Mouse (Mus musculus): ENCODE measurements around the gene Plekha6. TPM values are rescaled to one million over a fixed set of nuclear protein-coding genes. Genes with fewer than 3 reads are reported as not detected.

The Plekha6 gene
- polyA plus RNA-seq, 1 experiment = not detected

- TF ChIP-seq POLR2A (IDR thresholded peaks at IDR 0.05; ENCODE audit: borderline replicate concordance, low read depth, low read length) = no peak
- TF ChIP-seq CTCF (IDR thresholded peaks at IDR 0.05; ENCODE audit: low read depth, low read length) = no peak
- Histone ChIP-seq H3K4me1 (ENCODE audit: control insufficient read depth, insufficient read depth, low read length) (no peaks in the 10 kb centered on the region), H3K4me3 (ENCODE audit: insufficient read depth, low read length) (no peak overlapping the region), H3K27ac (ENCODE audit: insufficient read depth, low read depth, low read length) (no peak overlapping the region)
Observed at GRCm38 (mm10) chr1:133231523-133232193, 67.6 kb downstream of the Plekha6 start.

DNA sequence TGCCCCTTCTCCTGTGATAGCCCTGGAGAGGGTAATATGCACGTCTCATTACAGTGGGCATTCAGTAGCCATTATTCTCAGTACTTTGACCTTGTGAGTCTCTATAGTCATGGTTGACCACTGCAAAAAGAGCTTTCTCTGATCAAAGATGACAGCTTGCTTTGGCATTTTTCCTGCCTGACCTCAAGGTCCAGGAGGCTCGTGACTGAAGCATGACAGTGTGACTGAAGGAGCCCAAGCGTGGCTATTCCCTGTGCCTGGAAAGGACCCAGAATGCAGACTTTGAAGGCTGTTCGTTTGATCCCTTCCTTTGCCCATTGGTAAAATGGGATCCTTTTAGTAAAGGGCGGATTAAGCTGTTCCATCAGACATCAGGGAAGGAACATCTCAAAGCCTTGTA, 71.9 kb downstream of the Plekha6 start:
- Histone ChIP-seq H3K4me3 (ENCODE audit: insufficient read depth, low read length) (no peak overlapping the region), H3K4me1 (ENCODE audit: control insufficient read depth, insufficient read depth, low read length) (no peaks in the 10 kb centered on the region), H3K27ac (ENCODE audit: insufficient read depth, low read depth, low read length) (no peak overlapping the region)
- TF ChIP-seq POLR2A (IDR thresholded peaks at IDR 0.05; ENCODE audit: borderline replicate concordance, low read depth, low read length) (no peak), CTCF (IDR thresholded peaks at IDR 0.05; ENCODE audit: low read depth, low read length) (no peak)

- Histone ChIP-seq H3K4me1 (ENCODE audit: control insufficient read depth, insufficient read depth, low read length) (no peaks in the 10 kb centered on the region), H3K27ac (ENCODE audit: insufficient read depth, low read depth, low read length) (no peak overlapping the region), H3K4me3 (ENCODE audit: insufficient read depth, low read length) (no peak overlapping the region)
- no peak for TF ChIP-seq CTCF (IDR thresholded peaks at IDR 0.05; ENCODE audit: low read depth, low read length)
Observed at GRCm38 (mm10) chr1:133236693-133237440, 72.9 kb downstream of the Plekha6 start.

- TF ChIP-seq CTCF (IDR thresholded peaks at IDR 0.05; ENCODE audit: low read depth, low read length) (no peak), POLR2A (IDR thresholded peaks at IDR 0.05; ENCODE audit: borderline replicate concordance, low read depth, low read length) (no peak)
- Histone ChIP-seq H3K27ac (ENCODE audit: insufficient read depth, low read depth, low read length) (no peak overlapping the region), H3K4me3 (ENCODE audit: insufficient read depth, low read length) (no peak overlapping the region), H3K4me1 (ENCODE audit: control insufficient read depth, insufficient read depth, low read length) (no peaks in the 10 kb centered on the region)
Observed at GRCm38 (mm10) chr1:133237670-133238069, 73.7 kb downstream of the Plekha6 start.

DNA sequence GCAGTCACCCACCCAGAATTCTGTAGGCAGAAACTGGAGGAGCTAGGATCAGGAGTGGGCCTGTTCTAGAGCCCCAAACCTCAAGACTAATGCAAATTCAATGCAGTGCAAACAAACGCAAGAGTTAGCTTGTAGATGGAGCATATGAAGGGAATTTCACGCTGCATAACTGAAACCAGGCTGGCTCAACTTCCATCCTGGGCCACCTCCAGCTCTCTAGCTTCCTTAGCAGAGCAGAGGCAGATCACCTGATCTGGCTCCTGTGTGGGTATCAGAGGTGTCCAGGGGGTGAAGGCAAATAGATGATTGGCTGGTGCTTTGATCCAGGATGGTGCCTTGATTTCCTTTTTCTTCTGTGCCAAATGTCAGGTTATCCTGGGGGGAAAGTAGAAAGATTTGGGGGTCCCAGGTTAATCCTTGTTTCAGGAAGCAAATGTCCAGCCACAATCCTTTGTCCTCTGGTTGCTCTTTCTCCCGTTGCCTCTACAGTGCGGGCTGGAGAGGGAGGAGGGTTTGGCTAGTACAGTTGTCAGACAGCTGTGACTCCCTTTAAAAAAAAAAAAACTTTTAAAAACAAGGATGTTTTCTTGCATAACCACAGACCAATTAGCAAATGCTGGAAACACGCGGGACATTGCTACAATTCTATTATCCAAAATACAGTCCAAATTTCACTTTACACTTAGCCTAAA, 75.3 kb downstream of the Plekha6 start:
- H3K4me3 ChIP-seq (ENCODE audit: insufficient read depth, low read length) = no peak overlapping the region
- TF ChIP-seq POLR2A (IDR thresholded peaks at IDR 0.05; ENCODE audit: borderline replicate concordance, low read depth, low read length) = no peak
- no peak for TF ChIP-seq CTCF (IDR thresholded peaks at IDR 0.05; ENCODE audit: low read depth, low read length)
- no peak overlapping the region for H3K27ac ChIP-seq (ENCODE audit: insufficient read depth, low read depth, low read length)

DNA sequence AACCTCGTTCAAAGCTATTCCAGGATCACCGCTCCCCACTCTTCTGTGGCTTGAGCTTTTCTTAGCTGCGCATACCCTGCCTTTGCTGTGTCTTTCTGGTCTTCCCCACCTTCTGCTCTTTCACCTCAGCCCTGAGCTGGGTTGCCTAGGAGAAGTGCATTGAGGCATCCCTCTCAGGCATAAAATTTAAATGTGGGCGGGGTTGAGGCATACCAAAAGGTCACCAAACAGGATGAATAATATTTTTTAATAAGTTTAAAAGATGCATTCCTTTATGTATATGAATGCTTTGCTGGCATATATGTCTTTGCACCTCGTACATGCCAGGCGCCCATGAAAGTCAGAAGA, 75.8 kb downstream of the Plekha6 start:
- Histone ChIP-seq H3K4me1 (ENCODE audit: control insufficient read depth, insufficient read depth, low read length) (no peaks in the 10 kb centered on the region), H3K27ac (ENCODE audit: insufficient read depth, low read depth, low read length) (no peak overlapping the region), H3K4me3 (ENCODE audit: insufficient read depth, low read length) (no peak overlapping the region)
- no peak for TF ChIP-seq CTCF (IDR thresholded peaks at IDR 0.05; ENCODE audit: low read depth, low read length)
- TF ChIP-seq POLR2A (IDR thresholded peaks at IDR 0.05; ENCODE audit: borderline replicate concordance, low read depth, low read length) = no peak

More for the DNA sequence above, 75.3 kb downstream of the Plekha6 start:
- H3K4me1 ChIP-seq (ENCODE audit: control insufficient read depth, insufficient read depth, low read length) = no peaks in the 10 kb centered on the region

GRCm38 (mm10) chr1:133240881-133241280, 76.9 kb downstream of the Plekha6 start:
- H3K4me3 ChIP-seq (ENCODE audit: insufficient read depth, low read length) = no peak overlapping the region
- H3K4me1 ChIP-seq (ENCODE audit: control insufficient read depth, insufficient read depth, low read length) = no peaks in the 10 kb centered on the region
- H3K27ac ChIP-seq (ENCODE audit: insufficient read depth, low read depth, low read length) = no peak overlapping the region
- TF ChIP-seq CTCF (IDR thresholded peaks at IDR 0.05; ENCODE audit: low read depth, low read length) = no peak
- no peak for TF ChIP-seq POLR2A (IDR thresholded peaks at IDR 0.05; ENCODE audit: borderline replicate concordance, low read depth, low read length)

- no peak for TF ChIP-seq POLR2A (IDR thresholded peaks at IDR 0.05; ENCODE audit: borderline replicate concordance, low read depth, low read length)
- no peak for TF ChIP-seq CTCF (IDR thresholded peaks at IDR 0.05; ENCODE audit: low read depth, low read length)
- Histone ChIP-seq H3K4me3 (ENCODE audit: insufficient read depth, low read length) (no peak overlapping the region), H3K27ac (ENCODE audit: insufficient read depth, low read depth, low read length) (no peak overlapping the region), H3K4me1 (ENCODE audit: control insufficient read depth, insufficient read depth, low read length) (no peaks in the 10 kb centered on the region)
Observed at GRCm38 (mm10) chr1:133244668-133245067, 80.7 kb downstream of the Plekha6 start.

DNA sequence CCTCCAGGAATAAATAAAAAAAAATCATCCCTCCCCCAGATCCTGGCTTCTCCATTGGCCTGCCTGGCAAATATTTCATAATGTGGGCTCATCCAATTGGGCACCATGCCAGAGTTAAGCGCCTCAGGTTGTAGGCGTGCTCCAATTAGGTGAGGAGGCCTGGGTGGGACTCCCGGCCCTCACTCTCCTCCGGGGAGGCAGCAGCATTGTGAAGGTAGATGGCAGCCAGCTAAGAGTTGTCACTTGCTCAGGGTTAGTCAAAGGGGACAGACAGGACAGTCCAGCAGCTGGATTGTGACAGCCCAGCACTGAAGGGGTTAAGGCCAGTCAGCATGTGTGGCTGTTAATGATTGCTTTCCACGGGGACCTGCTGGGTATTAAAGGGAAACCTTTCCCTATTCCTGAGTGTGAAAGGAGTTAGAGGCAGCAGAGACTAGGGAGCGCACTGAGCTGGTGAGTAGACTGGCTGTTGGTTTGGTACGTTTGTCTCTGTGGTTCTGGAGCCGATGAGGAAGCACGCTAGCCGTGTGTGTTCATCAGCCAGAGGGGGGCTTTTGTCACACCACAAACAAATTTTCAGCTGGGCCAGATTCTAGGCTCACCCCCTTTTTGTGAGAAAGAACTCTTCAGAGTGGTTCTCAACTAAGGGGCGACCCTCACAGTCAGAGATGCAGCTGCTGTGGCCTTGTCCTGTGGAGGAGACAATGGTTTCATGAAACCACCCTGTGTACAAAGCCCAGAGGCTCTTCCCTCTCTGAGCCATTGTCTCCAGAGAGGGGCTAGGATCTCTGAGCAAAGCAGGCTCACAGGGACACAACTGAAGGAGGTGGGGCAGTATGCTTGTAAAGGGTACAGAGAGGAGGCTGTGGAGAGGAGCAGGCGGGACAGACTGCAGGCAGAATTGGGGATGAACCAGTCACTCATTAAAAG, 81.9 kb downstream of the Plekha6 start:
- H3K4me3 ChIP-seq (ENCODE audit: insufficient read depth, low read length) = no peak overlapping the region
- H3K27ac ChIP-seq (ENCODE audit: insufficient read depth, low read depth, low read length) = no peak overlapping the region
- H3K4me1 ChIP-seq (ENCODE audit: control insufficient read depth, insufficient read depth, low read length) = no peaks in the 10 kb centered on the region
- TF ChIP-seq POLR2A (IDR thresholded peaks at IDR 0.05; ENCODE audit: borderline replicate concordance, low read depth, low read length) (no peak), CTCF (IDR thresholded peaks at IDR 0.05; ENCODE audit: low read depth, low read length) (no peak)
